Mouse (Mus musculus) hindbrain, postnatal 0 days (tissue): ENCODE data around the gene Palm2. TPM values are rescaled to one million over a fixed set of nuclear protein-coding genes. Genes with fewer than 3 reads are reported as not detected.

ENCODE experiments used
- ATAC-seq: fragments of 200-750 bp; cut with Nextera tagmentation; 2 replicates; pipeline ENCODE4 v1.8.0; 2017; ENCODE audit warnings: mild to moderate bottlenecking, moderate TSS enrichment, moderate library complexity
- DNase-seq: peaks from one replicate; pipeline ENCODE4 v3.0.0-alpha.2; 2015; ENCODE audit warnings: low spot score
- H3K27ac ChIP-seq: fragments of 300-500 bp; sonication (generic); 2 replicates; pipeline ENCODE4 v1.5.1; 2014; ENCODE audit warnings: mild to moderate bottlenecking
- H3K27me3 ChIP-seq: fragments of 300-500 bp; sonication (generic); 2 replicates; pipeline ENCODE4 v1.6.1; 2014; ENCODE audit warnings: low read length, mixed read lengths; ENCODE audit not compliant: insufficient read depth
- H3K36me3 ChIP-seq: fragments of 300-500 bp; sonication (generic); 2 replicates; pipeline ENCODE4 v1.6.1; 2014; ENCODE audit warnings: low read length, mixed read lengths; ENCODE audit not compliant: insufficient read depth
- H3K4me1 ChIP-seq: fragments of 300-500 bp; sonication (generic); 2 replicates; pipeline ENCODE4 v1.6.1; 2014; ENCODE audit warnings: antibody characterized with exemption, low read length, mixed read lengths; ENCODE audit not compliant: insufficient read depth
- H3K4me2 ChIP-seq: fragments of 300-500 bp; sonication (generic); 2 replicates; pipeline ENCODE4 v1.6.1; 2014; ENCODE audit warnings: low read depth, mild to moderate bottlenecking, low read length, moderate library complexity, mixed read lengths
- H3K4me3 ChIP-seq: fragments of 300-500 bp; sonication (generic); 2 replicates; pipeline ENCODE4 v1.5.1; 2014; ENCODE audit warnings: low read length
- H3K9ac ChIP-seq: fragments of 300-500 bp; sonication (generic); replicated peaks from 2 replicates; pipeline ENCODE4 v1.6.1; 2014; ENCODE audit warnings: mild to moderate bottlenecking, low read length, moderate library complexity, mixed read lengths
- H3K9me3 ChIP-seq: fragments of 300-500 bp; sonication (generic); 2 replicates; pipeline ENCODE4 v1.6.1; 2016; ENCODE audit warnings: low read length, mixed read lengths
- CTCF ChIP-seq: IDR thresholded peaks from 2 replicates; pipeline ENCODE4 v1.5.1; 2016; ENCODE audit warnings: antibody characterized with exemption, control low read depth, low read depth
- WGBS: fragments of 180-500 bp; shearing (Covaris S2); extraction: QIAGEN DNeasy Blood & Tissue Kit; methylation state at CpG from one replicate; pipeline ENCODE4 v1.1.7; 2014; 5-methylcytosine and 5-hydroxymethylcytosine counted together
- polyA plus RNA-seq: library from polyadenylated mRNA; unstranded; fragments of >200 nt; fragmentation: Nextera tagmentation; extraction: Ambion mirVana; gene quantifications from 2 replicates; pipeline ENCODE4 v1.2.1, GENCODE M21; 2015
- total RNA-seq: library from RNA; depleted of rRNA; stranded (reverse); fragments of >200 nt; gene quantifications from 2 replicates; pipeline ENCODE4 v1.2.3, GENCODE M21; 2014

The Palm2 gene
- total and polyA plus RNA-seq, 2 experiments from 2014 or later = 15.4 to 19.9 TPM

DNA sequence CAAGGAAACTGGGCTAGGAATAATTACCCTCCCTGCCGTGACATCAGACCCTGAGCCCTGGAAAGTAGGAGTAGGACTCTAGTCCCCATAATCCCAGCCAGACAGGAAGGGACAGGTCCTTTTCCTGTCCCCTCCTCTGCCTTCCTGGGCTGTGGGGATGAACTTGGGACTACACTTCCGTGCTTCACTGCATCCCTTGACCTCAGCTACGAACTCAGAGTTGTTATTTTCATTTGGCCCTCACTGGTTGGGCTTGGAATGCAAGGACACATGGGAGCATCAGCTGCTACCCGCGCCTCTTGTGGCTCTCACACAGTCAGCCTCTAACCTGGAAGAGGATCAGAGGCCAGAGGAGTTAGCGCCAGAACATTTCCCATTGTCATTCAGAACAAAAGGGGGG, 256.0 kb downstream of the Palm2 start:
- no peak overlapping the region for H3K9ac ChIP-seq
- ATAC-seq (no peak), DNase-seq (no peak)
- H3K27me3 ChIP-seq = no peaks in the 10 kb centered on the region
- TF ChIP-seq CTCF = no peak
- no peak overlapping the region for H3K4me3 ChIP-seq
- H3K9me3 ChIP-seq = no peaks in the 10 kb centered on the region
- H3K4me2 ChIP-seq = no peak overlapping the region
- no peak overlapping the region for H3K27ac ChIP-seq
- WGBS = 80% methylated on average over 6 of the region's 6 CpGs
- no peaks in the 10 kb centered on the region for H3K4me1 ChIP-seq
- H3K36me3 ChIP-seq = no peaks in the 10 kb centered on the region; the same call in 1 of the 2 replicates

DNA sequence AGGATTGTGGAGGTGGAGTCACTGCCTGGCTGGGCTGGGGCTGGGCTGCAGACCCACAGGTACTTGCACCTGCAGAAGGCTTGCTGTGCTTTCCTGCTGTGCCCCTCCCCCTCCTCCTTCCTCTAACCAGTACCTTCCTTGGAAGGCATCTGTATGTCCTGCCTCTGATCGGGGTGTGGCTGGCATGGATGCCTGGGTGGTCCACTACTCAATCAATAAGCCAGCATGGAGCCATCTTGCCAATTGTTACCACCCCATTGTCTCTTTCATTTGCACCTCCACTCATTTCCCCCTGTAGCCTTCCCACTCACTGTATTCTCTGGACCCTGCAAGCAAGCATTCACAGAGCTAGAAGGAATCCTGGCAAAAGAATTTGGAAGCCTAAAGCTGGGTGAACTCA, 256.8 kb downstream of the Palm2 start:
- H3K4me1 ChIP-seq = no peaks in the 10 kb centered on the region
- H3K9me3 ChIP-seq = no peaks in the 10 kb centered on the region
- no peaks in the 10 kb centered on the region for H3K27me3 ChIP-seq
- DNase-seq (no peak), ATAC-seq (no peak)
- TF ChIP-seq CTCF = no peak
- no peak overlapping the region for H3K27ac ChIP-seq
- H3K9ac ChIP-seq = no peak overlapping the region
- H3K4me3 ChIP-seq = no peak overlapping the region
- no peak overlapping the region for H3K4me2 ChIP-seq
- 55% methylated on average over 1 of the region's 1 CpGs for WGBS
- H3K36me3 ChIP-seq = no peaks in the 10 kb centered on the region; the same call in 1 of the 2 replicates

DNA sequence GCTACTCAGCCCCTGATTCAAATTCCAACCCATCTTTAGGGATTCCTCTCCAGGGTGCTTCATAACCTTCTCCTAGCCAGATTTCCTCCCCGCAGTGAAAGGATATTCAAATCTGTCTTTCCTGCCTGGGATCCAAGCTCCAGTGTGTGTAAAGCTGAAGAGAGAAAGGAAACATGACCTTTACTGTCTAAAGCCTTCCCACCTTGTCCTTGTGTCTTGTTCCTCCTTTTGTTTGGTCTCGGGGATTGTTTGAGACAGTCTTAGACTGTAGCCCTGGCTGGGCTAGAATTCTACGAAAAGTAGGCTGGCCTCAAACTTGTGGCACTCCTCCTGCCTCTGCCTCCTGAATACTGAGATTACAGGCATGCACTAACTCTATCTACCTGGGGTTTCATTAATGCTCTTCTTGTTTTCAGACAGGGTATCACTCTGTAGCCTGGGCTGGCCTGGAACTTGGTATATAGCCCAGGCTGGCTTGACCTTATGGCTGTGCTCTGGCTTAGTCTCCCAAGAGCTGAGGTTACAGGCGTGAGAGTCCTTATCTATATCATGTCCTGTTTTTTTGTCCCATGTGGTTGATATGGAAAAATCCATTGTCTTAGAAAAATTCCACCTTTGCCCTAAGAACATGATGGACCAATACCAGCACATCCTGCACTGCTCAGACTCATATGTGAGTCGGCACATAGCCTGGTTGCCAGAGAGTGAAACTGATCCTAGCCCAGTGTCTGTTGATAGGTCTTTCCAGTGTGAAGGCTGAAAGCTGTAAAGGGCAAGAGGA, 260.5 kb downstream of the Palm2 start:
- ATAC-seq = no peak
- no peak for DNase-seq
- 87% methylated on average over 5 of the region's 5 CpGs for WGBS

DNA sequence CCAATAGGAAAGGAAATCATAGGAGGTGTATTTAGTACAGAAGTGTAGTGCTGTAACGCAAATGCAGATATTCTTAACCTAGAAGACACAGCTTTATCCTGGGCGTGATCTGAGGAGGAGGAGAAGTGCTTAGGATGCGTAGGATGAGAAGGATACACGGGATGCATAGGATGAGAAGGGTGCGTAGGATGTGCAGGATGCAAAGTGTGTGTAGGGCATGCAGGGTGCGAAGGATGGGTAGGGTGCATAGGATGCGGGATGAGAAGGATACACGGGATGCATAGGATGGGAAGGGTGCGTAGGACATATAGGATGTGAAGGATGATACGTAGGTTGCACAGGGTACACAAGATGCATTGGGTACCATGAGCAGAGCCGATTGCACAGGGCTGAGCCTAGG, 262.9 kb downstream of the Palm2 start:
- ATAC-seq = no peak

More for the DNA sequence above, 260.5 kb downstream of the Palm2 start:
- no peak overlapping the region for H3K9ac ChIP-seq
- H3K4me3 ChIP-seq = no peak overlapping the region
- no peaks in the 10 kb centered on the region for H3K4me1 ChIP-seq
- H3K36me3 ChIP-seq = no peaks in the 10 kb centered on the region
- no peak for TF ChIP-seq CTCF
- H3K27ac ChIP-seq = no peak overlapping the region
- no peak overlapping the region for H3K4me2 ChIP-seq
- H3K27me3 ChIP-seq = no peaks in the 10 kb centered on the region
- H3K9me3 ChIP-seq = no peaks in the 10 kb centered on the region

DNA sequence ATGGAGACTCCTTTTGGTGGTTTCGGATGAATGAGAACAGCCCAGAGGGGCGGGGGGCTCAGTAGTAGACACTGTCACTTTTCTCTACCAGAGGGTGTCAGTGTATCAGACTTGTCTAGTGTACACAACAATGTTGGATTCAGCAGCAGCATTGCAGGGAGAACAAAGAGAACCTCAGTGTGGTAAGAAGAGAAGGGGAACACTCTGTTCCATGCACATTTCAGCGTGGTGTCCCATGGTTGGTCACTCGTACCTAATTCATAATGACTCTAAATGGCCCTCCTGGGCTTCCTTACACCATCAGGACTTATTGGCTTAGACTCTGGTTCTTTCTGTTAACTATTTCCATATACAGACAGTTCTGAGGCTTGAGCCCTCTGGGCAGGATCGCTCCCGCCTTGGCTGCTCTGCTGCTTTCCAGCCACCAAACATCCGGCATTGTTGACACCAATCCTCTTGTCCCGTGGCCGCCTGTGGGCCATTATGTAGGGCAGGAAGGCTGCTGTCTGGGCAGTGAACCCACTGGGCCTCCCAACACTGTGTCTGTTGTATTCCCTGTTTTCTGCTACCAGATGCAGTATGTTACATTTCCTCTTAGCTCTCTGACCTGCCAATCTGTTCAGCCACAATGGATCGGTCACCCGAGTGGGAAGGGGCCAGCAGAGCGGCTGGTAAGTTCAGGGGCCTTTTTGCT, 264.0 kb downstream of the Palm2 start:
- WGBS = 74% methylated on average over 12 of the region's 12 CpGs
- 0 out of 2 replicates have a peak, but pooled peaks have one; percentile 5 for TF ChIP-seq CTCF
- DNase-seq = peak; percentile 22
- no peaks in the 10 kb centered on the region for H3K4me1 ChIP-seq
- peak; percentile 75 for ATAC-seq
- H3K4me2 ChIP-seq = no peak overlapping the region
- no peak overlapping the region for H3K4me3 ChIP-seq
- no peak overlapping the region for H3K27ac ChIP-seq
- no peak overlapping the region for H3K9ac ChIP-seq
- H3K27me3 ChIP-seq = no peaks in the 10 kb centered on the region
- H3K36me3 ChIP-seq = no peaks in the 10 kb centered on the region
- no peaks in the 10 kb centered on the region for H3K9me3 ChIP-seq

More for the DNA sequence above, 262.9 kb downstream of the Palm2 start:
- 97% methylated on average over 11 of the region's 11 CpGs for WGBS
- no peak overlapping the region for H3K27ac ChIP-seq
- no peaks in the 10 kb centered on the region for H3K27me3 ChIP-seq
- no peaks in the 10 kb centered on the region for H3K9me3 ChIP-seq
- no peak overlapping the region for H3K9ac ChIP-seq
- H3K4me3 ChIP-seq = no peak overlapping the region
- no peaks in the 10 kb centered on the region for H3K4me1 ChIP-seq
- TF ChIP-seq CTCF = no peak
- H3K4me2 ChIP-seq = no peak overlapping the region
- no peak for DNase-seq
- H3K36me3 ChIP-seq = no peaks in the 10 kb centered on the region

DNA sequence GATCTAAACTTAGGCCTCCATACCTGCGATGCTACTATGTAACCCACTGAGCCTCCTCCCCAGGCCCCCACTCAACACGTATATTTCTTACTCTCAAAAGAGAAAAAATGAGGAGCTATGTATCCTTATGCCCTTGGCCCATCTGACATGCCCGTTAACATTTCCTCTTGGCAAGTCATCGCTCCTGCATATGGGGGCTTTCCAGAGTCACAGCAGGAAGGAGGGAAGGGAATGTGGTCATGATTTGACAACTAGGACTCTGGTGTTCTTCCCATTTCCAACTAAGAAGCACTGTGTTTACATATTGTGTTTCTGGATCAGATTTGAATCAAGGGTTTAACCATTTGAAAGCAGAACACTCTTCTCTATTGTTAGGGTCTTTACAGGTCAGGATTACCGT, 267.5 kb downstream of the Palm2 start:
- ATAC-seq (no peak), DNase-seq (no peak)
- Histone ChIP-seq H3K4me2 (no peak overlapping the region), H3K27me3 (no peaks in the 10 kb centered on the region), H3K4me3 (no peak overlapping the region), H3K9ac (no peak overlapping the region), H3K9me3 (no peaks in the 10 kb centered on the region), H3K36me3 (no peaks in the 10 kb centered on the region), H3K4me1 (no peaks in the 10 kb centered on the region), H3K27ac (no peak overlapping the region)
- WGBS = 68% methylated on average over 5 of the region's 5 CpGs
- TF ChIP-seq CTCF = no peak
